Mouse (Mus musculus): ENCODE data around the gene Lrrk1. TPM values are rescaled to one million over a fixed set of nuclear protein-coding genes. Genes with fewer than 3 reads are reported as not detected.

The Lrrk1 gene
- polyA plus RNA-seq, 1 experiment from 2014 or later, result 11.9 TPM

DNA sequence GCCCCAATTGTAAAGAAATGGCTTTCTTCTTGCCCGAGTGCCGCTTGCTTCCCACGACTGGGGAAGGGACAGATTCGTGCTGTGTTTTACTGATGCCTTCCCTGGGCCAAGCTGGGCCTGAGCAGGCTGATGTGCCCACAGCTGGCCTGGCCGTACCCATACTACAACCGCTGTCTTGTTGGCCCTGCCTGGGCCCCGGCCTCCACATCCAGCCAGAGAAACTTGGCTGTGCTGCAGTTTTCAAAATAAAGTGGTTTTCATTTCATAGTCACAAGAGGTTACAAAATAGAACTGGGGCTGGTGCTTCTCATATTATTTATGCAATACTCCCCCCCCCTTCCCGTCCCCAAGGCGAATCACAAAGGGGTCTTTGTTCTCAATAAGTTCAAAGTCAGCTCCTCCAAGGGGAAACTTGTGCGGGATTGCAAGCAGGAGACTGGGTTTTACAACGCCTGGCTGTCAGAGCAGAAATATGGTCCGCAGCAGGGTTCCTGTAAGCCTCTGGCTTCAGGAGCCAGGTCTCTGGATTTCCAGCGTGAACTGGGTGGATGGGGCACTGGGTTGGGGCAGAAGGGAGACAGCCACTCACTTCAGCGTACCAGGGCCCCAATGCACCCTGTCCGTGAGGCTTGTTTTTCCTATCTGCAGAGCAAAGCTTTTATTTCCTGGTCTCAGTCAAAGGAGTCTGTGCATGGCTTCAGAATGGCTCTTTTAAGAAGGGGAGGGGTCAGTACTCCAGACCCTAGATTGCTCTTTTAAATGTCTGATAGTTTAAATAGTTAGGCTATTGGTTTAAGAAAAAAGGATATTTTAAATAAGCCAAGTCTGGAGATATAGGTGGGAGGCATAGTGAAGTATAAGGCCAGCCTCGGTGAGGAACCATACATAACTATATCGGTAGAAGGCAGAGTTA lies 157.3 kb downstream of the Lrrk1 start:
- Histone ChIP-seq H3K4me2 (ENCODE audit: low read depth, low read length) (peak overlapping the region; percentile 13; the same call in 1 of the 2 replicates), H3K4me1 (ENCODE audit: control insufficient read depth, insufficient read depth, low read length) (peaks cover 22% of the 10 kb centered on the region), H3K27me3 (replicated peaks; ENCODE audit: control insufficient read depth, insufficient read depth, low read length) (no peaks in the 10 kb centered on the region), H3K4me3 (ENCODE audit: low read depth, low read length) (no peak overlapping the region), H3K9ac (ENCODE audit: low read depth, low read length) (0 out of 2 replicates have a peak overlapping the region, but pooled peaks have one; percentile 32), H3K27ac (replicated peaks; ENCODE audit: low read depth, low read length) (peak overlapping the region; percentile 93), H3K9me3 (ENCODE audit: control insufficient read depth, low read length) (no peaks in the 10 kb centered on the region), H3K36me3 (ENCODE audit: control insufficient read depth, insufficient read depth, low read length) (no peaks in the 10 kb centered on the region)
- peak; percentile 60 for ATAC-seq (ENCODE audit: low read depth)
- peak; percentile 85 for DNase-seq (ENCODE audit: low spot score)
- 35% methylated on average over 17 of the region's 17 CpGs for WGBS

DNA sequence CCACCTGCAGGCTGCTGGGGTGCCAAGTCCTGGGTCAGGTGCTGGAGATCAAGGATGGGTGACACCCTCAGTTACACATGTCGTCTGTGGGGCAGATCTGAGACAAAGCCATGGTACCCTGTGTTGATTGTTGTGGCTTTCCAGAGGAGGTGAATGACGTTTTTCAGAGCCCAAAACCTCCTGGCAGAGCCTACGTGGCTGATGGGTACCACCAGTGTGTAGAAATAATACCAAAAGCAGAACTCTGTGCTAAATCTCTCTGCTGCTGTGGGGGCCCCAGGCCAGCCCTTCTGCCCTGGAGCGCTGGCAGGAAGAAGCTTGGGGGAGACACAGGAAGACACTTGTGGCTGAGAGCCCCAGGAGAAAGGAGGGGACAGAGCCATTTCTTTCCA lies 157.9 kb downstream of the Lrrk1 start:
- Histone ChIP-seq H3K4me2 (ENCODE audit: low read depth, low read length) (peak overlapping the region; percentile 13; the same call in 1 of the 2 replicates), H3K27me3 (replicated peaks; ENCODE audit: control insufficient read depth, insufficient read depth, low read length) (no peaks in the 10 kb centered on the region), H3K36me3 (ENCODE audit: control insufficient read depth, insufficient read depth, low read length) (no peaks in the 10 kb centered on the region), H3K9ac (ENCODE audit: low read depth, low read length) (0 out of 2 replicates have a peak overlapping the region, but pooled peaks have one; percentile 32), H3K27ac (replicated peaks; ENCODE audit: low read depth, low read length) (peak overlapping the region; percentile 93), H3K4me3 (ENCODE audit: low read depth, low read length) (no peak overlapping the region), H3K4me1 (ENCODE audit: control insufficient read depth, insufficient read depth, low read length) (peaks cover 22% of the 10 kb centered on the region), H3K9me3 (ENCODE audit: control insufficient read depth, low read length) (no peaks in the 10 kb centered on the region)
- no peak for DNase-seq (ENCODE audit: low spot score)
- WGBS, result 42% methylated on average over 4 of the region's 4 CpGs
- ATAC-seq (ENCODE audit: low read depth), result no peak

DNA sequence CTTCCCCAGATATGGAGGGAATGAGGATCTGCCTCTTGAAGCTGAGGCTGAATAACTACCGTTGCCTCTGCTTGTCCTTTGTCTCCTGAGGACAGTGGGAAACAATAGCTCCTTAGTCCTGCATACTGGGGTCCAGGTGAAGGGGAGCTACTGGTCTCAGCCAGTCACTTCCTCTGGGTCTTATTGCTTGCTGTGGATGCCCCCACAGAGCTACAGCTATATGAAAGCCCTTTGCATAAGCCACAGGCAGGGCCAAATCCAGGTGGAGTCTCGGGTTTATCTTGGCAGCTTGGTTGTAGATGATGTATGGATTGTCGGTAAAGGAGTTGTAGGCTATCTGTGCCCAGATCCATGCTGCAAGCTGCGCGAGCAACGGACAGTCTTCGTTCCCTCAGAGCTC lies 158.7 kb downstream of the Lrrk1 start:
- Histone ChIP-seq H3K4me1 (ENCODE audit: control insufficient read depth, insufficient read depth, low read length) (peaks cover 22% of the 10 kb centered on the region), H3K4me3 (ENCODE audit: low read depth, low read length) (no peak overlapping the region), H3K4me2 (ENCODE audit: low read depth, low read length) (no peak overlapping the region), H3K9ac (ENCODE audit: low read depth, low read length) (no peak overlapping the region), H3K9me3 (ENCODE audit: control insufficient read depth, low read length) (no peaks in the 10 kb centered on the region), H3K36me3 (ENCODE audit: control insufficient read depth, insufficient read depth, low read length) (no peaks in the 10 kb centered on the region), H3K27me3 (replicated peaks; ENCODE audit: control insufficient read depth, insufficient read depth, low read length) (no peaks in the 10 kb centered on the region), H3K27ac (replicated peaks; ENCODE audit: low read depth, low read length) (peak overlapping the region; percentile 93)
- DNase-seq (ENCODE audit: low spot score), result no peak
- ATAC-seq (ENCODE audit: low read depth), result no peak
- WGBS, result 56% methylated on average over 7 of the region's 7 CpGs

DNA sequence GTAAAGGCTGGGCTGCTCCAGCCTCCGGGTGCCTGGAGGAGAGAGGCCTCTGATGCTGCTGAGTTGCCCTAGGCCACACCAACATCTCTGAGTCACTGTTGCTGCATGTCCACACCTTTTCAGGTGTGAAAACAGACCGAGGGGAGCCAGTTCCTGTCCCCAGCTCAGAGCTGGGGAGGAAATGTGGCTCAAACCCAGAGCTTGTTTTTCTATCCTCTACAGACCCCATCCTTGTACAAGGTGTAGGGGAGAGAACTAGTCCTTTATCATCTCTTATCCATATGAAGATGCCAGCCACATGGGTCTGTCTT lies 159.6 kb downstream of the Lrrk1 start:
- no peak overlapping the region for H3K4me2 ChIP-seq (ENCODE audit: low read depth, low read length)
- H3K4me1 ChIP-seq (ENCODE audit: control insufficient read depth, insufficient read depth, low read length), result peaks cover 22% of the 10 kb centered on the region
- no peak overlapping the region for H3K27ac ChIP-seq (replicated peaks; ENCODE audit: low read depth, low read length)
- no peak for DNase-seq (ENCODE audit: low spot score)
- H3K27me3 ChIP-seq (replicated peaks; ENCODE audit: control insufficient read depth, insufficient read depth, low read length), result no peaks in the 10 kb centered on the region
- ATAC-seq (ENCODE audit: low read depth), result no peak
- no peak overlapping the region for H3K9ac ChIP-seq (ENCODE audit: low read depth, low read length)
- no peaks in the 10 kb centered on the region for H3K36me3 ChIP-seq (ENCODE audit: control insufficient read depth, insufficient read depth, low read length)
- H3K4me3 ChIP-seq (ENCODE audit: low read depth, low read length), result no peak overlapping the region
- 34% methylated on average over 2 of the region's 2 CpGs for WGBS
- no peaks in the 10 kb centered on the region for H3K9me3 ChIP-seq (ENCODE audit: control insufficient read depth, low read length)

DNA sequence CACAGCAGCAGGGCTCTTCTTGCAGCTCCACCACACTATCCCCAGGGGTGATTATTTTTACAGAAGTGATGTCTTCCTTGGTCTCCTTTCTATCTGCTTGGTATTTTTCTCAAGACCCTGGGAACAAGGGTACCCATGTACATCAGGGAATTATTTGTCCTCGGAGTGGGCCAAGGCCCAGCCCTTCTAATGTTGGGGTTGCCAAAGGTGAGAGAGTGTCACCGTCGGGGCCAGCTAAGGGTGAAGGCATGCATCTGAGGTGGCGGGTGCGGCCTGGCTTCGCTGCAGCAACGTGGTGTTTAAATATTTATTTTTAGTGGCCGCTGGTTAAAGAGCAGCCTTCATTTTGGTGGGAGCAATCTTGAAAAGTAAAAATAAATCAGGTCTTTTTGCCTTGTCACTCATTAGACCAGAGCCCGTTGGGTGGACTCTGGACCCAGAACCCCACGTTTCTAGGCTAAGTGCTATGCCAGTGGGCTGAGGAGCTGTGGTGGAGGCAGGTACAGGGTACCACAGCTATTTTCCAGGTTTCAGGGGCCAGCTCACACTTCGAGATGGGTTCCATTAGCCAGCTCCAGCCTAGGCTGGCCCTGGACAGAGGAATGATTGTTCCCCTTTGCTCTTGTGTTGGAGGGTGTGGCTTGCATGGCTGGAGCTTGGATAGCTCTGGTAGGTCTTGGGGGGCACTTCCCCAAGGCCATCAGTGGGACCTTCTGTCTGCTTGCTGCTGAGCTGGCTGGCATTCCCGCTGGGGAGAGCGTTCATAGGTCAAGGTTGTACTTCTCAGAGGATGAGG lies 160.1 kb downstream of the Lrrk1 start:
- Histone ChIP-seq H3K27me3 (replicated peaks; ENCODE audit: control insufficient read depth, insufficient read depth, low read length) (no peaks in the 10 kb centered on the region), H3K9ac (ENCODE audit: low read depth, low read length) (no peak overlapping the region), H3K9me3 (ENCODE audit: control insufficient read depth, low read length) (no peaks in the 10 kb centered on the region), H3K4me1 (ENCODE audit: control insufficient read depth, insufficient read depth, low read length) (peaks cover 26% of the 10 kb centered on the region), H3K36me3 (ENCODE audit: control insufficient read depth, insufficient read depth, low read length) (no peaks in the 10 kb centered on the region), H3K4me3 (ENCODE audit: low read depth, low read length) (no peak overlapping the region), H3K4me2 (ENCODE audit: low read depth, low read length) (no peak overlapping the region), H3K27ac (replicated peaks; ENCODE audit: low read depth, low read length) (no peak overlapping the region)
- DNase-seq (ENCODE audit: low spot score) (no peak), ATAC-seq (ENCODE audit: low read depth) (no peak)
- 73% methylated on average over 13 of the region's 13 CpGs for WGBS

DNA sequence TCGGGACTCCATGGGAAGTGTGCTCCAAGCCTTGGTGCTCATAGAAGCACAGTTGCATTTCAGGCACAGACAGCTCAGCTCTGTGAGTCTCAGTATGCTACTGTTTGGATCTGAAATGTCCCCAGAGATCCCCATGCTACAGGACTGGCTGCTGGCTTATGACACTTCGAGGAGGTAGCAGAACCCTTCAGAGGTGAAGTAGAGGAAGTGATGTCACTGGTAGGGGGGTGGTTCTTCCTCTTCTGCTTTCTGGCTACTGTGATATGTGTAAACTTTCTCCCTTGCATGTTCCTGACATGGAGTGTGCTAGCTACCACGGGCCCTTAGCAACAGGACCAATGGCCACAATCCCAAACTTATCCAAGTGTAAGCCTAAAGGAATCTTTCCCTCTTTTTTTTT lies 162.3 kb downstream of the Lrrk1 start:
- Histone ChIP-seq H3K27me3 (replicated peaks; ENCODE audit: control insufficient read depth, insufficient read depth, low read length) (no peaks in the 10 kb centered on the region), H3K9ac (ENCODE audit: low read depth, low read length) (no peak overlapping the region), H3K4me1 (ENCODE audit: control insufficient read depth, insufficient read depth, low read length) (peaks cover 22% of the 10 kb centered on the region), H3K4me3 (ENCODE audit: low read depth, low read length) (no peak overlapping the region), H3K4me2 (ENCODE audit: low read depth, low read length) (no peak overlapping the region), H3K36me3 (ENCODE audit: control insufficient read depth, insufficient read depth, low read length) (no peaks in the 10 kb centered on the region), H3K9me3 (ENCODE audit: control insufficient read depth, low read length) (no peaks in the 10 kb centered on the region), H3K27ac (replicated peaks; ENCODE audit: low read depth, low read length) (no peak overlapping the region)
- DNase-seq (ENCODE audit: low spot score) (no peak), ATAC-seq (ENCODE audit: low read depth) (no peak)
- 72% methylated on average over 3 of the region's 3 CpGs for WGBS

DNA sequence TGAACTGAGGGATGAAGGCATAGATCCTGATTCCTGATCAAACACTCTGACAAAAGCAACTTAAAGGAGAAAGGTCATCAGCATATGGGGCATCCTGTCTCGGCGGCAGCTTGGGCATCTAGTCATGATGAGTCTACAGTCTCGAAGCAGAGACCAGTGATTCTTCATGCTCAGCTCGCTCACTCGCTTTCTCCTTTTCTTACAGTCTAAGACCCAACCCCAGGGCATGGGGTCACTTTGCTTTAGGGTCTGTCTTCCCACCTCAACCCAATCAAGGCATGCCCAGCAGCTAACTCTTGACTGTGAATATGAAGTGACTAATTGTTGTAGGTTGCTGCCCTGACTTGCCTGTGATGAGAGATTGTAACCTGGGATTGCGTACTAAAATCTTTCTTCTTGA lies 163.6 kb downstream of the Lrrk1 start:
- Histone ChIP-seq H3K4me2 (ENCODE audit: low read depth, low read length) (no peak overlapping the region), H3K4me3 (ENCODE audit: low read depth, low read length) (no peak overlapping the region), H3K4me1 (ENCODE audit: control insufficient read depth, insufficient read depth, low read length) (peaks cover 9% of the 10 kb centered on the region; the same call in 1 of the 2 replicates), H3K9me3 (ENCODE audit: control insufficient read depth, low read length) (no peaks in the 10 kb centered on the region), H3K27ac (replicated peaks; ENCODE audit: low read depth, low read length) (no peak overlapping the region), H3K9ac (ENCODE audit: low read depth, low read length) (no peak overlapping the region), H3K27me3 (replicated peaks; ENCODE audit: control insufficient read depth, insufficient read depth, low read length) (no peaks in the 10 kb centered on the region), H3K36me3 (ENCODE audit: control insufficient read depth, insufficient read depth, low read length) (no peaks in the 10 kb centered on the region)
- DNase-seq (ENCODE audit: low spot score), result no peak
- WGBS, result 96% methylated on average over 6 of the region's 6 CpGs
- ATAC-seq (ENCODE audit: low read depth), result no peak

DNA sequence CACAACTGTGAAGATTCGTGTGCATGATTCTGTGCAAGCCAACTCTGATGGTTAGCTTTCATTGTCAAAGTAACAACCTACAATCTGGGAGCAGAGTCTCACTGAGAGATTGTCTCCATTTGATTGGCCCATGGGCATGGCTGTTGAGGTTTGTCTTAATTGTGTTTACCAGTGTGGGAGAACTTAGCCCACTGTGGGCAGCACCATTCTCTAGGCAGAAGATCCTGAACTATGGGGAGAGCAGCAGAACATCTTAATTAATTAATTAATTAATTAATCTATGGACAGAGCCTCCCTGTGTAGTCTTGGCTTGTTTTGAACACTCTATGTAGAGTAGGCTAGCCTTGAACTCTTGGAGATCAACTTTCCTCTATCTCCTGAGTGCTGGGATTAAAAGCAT lies 164.4 kb downstream of the Lrrk1 start:
- peaks cover 14% of the 10 kb centered on the region for H3K4me1 ChIP-seq (ENCODE audit: control insufficient read depth, insufficient read depth, low read length)
- H3K9ac ChIP-seq (ENCODE audit: low read depth, low read length), result no peak overlapping the region
- H3K27ac ChIP-seq (replicated peaks; ENCODE audit: low read depth, low read length), result peak overlapping the region; percentile 22; the same call in 1 of the 2 replicates
- WGBS, result 88% methylated on average over 1 of the region's 1 CpGs
- no peak overlapping the region for H3K4me3 ChIP-seq (ENCODE audit: low read depth, low read length)
- no peaks in the 10 kb centered on the region for H3K9me3 ChIP-seq (ENCODE audit: control insufficient read depth, low read length)
- no peaks in the 10 kb centered on the region for H3K27me3 ChIP-seq (replicated peaks; ENCODE audit: control insufficient read depth, insufficient read depth, low read length)
- H3K4me2 ChIP-seq (ENCODE audit: low read depth, low read length), result no peak overlapping the region
- H3K36me3 ChIP-seq (ENCODE audit: control insufficient read depth, insufficient read depth, low read length), result no peaks in the 10 kb centered on the region
- no peak for DNase-seq (ENCODE audit: low spot score)
- no peak for ATAC-seq (ENCODE audit: low read depth)

All from embryonic facial prominence, embryonic 14.5 days (tissue).